Mouse (Mus musculus): ENCODE results near the gene Tsen54. TPM values are rescaled to one million over a fixed set of nuclear protein-coding genes. Genes with fewer than 3 reads are reported as not detected.

Gene Tsen54
- polyA plus RNA-seq, 1 experiment from 2014 or later, result 23.2 TPM

GRCm38 (mm10) chr11:115779038-115779571 is 35.4 kb upstream of the Tsen54 start:
- peak overlapping the region; percentile 55 for H3K4me2 ChIP-seq

DNA sequence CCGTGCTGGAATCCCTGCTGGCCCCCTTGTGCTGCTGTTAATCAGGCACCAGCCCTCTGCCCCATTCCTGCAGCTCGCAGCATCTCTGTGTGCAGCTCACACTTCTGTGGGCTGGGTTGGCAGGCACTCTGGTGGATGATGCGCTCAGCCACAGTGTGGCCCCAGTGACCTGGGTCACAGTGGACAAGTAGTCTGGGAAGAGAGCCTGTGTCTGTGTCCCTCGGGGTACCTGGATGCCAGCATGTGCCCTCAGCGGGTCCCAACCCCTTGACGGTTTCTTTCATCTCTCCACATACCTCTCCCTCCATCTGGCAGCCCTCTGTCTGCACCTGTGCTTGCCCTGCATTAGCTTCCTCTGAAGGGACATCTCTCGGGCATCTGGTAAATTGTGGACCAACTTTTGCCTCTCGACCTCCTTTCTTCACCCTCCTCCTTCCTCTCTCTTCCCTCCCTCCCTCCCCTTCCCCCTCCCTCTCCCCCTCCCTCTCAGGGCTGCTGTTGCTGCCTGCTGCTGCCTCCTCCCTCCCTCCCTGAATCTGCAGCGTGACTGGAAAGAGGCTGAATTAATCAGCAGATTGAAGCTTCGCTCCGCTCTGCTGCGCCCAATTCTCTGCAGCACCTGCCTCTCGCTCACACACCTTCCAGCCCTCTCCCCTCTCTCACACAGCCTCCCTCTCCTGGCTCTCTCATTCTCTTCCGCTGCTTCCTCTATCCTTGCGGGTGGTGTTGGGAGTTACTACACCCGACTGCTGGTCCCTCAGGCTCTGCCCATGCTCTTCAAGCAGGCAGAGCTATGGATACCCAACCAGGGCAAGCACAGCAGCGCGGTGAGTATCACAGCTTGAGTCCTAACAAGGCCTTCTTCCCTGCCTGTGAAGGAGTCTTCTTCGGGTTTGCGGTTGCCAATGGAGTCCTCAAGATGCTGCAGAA is 34.1 kb upstream of the Tsen54 start:
- peaks cover 10% of the 10 kb centered on the region for H3K36me3 ChIP-seq (ENCODE audit: poor library complexity, severe bottlenecking)
- peak; percentile 66 for ATAC-seq
- WGBS, result 4% methylated on average over 20 of the region's 20 CpGs
- peak overlapping the region; percentile 76 for H3K27ac ChIP-seq
- H3K4me2 ChIP-seq, result peak overlapping the region; percentile 55
- peak overlapping the region; percentile 43 for H3K9ac ChIP-seq
- H3K4me3 ChIP-seq, result peak overlapping the region; percentile 21
- no peaks in the 10 kb centered on the region for H3K27me3 ChIP-seq
- peaks cover 51% of the 10 kb centered on the region for H3K4me1 ChIP-seq
- H3K9me3 ChIP-seq (replicated peaks), result no peaks in the 10 kb centered on the region

More at GRCm38 (mm10) chr11:115779038-115779571, 35.4 kb upstream of the Tsen54 start:
- Histone ChIP-seq H3K9me3 (replicated peaks) (no peaks in the 10 kb centered on the region), H3K4me3 (no peak overlapping the region), H3K27ac (peak overlapping the region; percentile 76), H3K4me1 (peaks cover 55% of the 10 kb centered on the region), H3K36me3 (ENCODE audit: poor library complexity, severe bottlenecking) (peaks cover 7% of the 10 kb centered on the region; the same call in 1 of the 2 replicates), H3K27me3 (no peaks in the 10 kb centered on the region), H3K9ac (peak overlapping the region; percentile 38; the same call in 1 of the 2 replicates)
- 5% methylated on average over 9 of the region's 9 CpGs for WGBS
- ATAC-seq, result peak; percentile 64

DNA sequence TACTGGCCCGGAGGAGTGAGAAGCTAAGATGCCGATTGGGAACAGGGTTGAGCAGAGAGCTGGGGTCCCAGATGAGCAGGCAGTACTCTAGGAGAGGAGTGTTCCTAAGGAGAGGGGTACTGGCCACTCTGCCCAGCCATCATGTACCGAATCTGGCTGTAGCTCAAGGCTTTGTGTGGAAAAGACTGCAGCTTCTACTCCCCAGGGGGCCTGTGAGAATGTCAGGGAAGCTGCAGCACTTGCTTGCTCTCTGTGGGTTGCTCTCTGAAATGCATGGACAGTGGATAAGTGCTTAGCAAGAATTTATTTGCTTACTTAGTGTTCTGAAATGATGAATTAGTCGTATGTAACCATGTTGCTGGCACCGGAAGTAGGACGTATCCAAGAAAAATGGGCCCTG is 28.1 kb upstream of the Tsen54 start:
- no peak for ATAC-seq
- no peaks in the 10 kb centered on the region for H3K27me3 ChIP-seq
- no peak overlapping the region for H3K4me3 ChIP-seq
- no peak overlapping the region for H3K27ac ChIP-seq
- no peak overlapping the region for H3K4me2 ChIP-seq
- H3K4me1 ChIP-seq, result peaks cover 9% of the 10 kb centered on the region
- H3K9ac ChIP-seq, result 0 out of 2 replicates have a peak overlapping the region, but pooled peaks have one; percentile 35
- 74% methylated on average over 6 of the region's 6 CpGs for WGBS
- peaks cover 58% of the 10 kb centered on the region for H3K36me3 ChIP-seq (ENCODE audit: poor library complexity, severe bottlenecking)
- H3K9me3 ChIP-seq (replicated peaks), result no peaks in the 10 kb centered on the region

GRCm38 (mm10) chr11:115789787-115790186 is 24.7 kb upstream of the Tsen54 start:
- Histone ChIP-seq H3K9me3 (replicated peaks) (no peaks in the 10 kb centered on the region), H3K9ac (no peak overlapping the region), H3K4me3 (no peak overlapping the region), H3K4me1 (no peaks in the 10 kb centered on the region), H3K36me3 (ENCODE audit: poor library complexity, severe bottlenecking) (peaks cover 91% of the 10 kb centered on the region), H3K27me3 (no peaks in the 10 kb centered on the region), H3K27ac (no peak overlapping the region), H3K4me2 (no peak overlapping the region)
- no peak for ATAC-seq
- WGBS, result 93% methylated on average over 7 of the region's 7 CpGs

DNA sequence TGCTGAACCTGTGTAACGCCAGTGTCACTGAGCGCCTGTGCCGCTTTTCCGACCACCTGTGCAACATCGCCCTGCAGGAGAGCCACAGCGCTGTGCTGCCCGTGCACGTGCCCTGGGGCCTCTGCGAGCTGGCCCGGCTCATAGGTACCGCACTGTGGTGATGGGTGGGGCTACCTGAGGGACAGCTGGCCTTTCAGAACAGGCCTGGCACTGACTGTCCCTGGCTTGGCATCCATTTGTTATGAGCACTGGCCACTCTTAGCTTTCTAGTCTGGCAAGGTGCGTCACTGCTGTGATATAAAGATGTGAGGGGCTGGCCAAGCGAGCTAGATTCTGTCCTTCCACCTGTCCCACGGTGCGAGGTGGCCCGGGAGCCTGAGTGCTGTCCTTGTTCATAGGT is 22.6 kb upstream of the Tsen54 start:
- ATAC-seq, result no peak
- no peak overlapping the region for H3K27ac ChIP-seq
- no peak overlapping the region for H3K9ac ChIP-seq
- 95% methylated on average over 16 of the region's 16 CpGs for WGBS
- no peaks in the 10 kb centered on the region for H3K4me1 ChIP-seq
- H3K4me3 ChIP-seq, result no peak overlapping the region
- H3K4me2 ChIP-seq, result no peak overlapping the region
- H3K36me3 ChIP-seq (ENCODE audit: poor library complexity, severe bottlenecking), result peaks cover 95% of the 10 kb centered on the region
- no peaks in the 10 kb centered on the region for H3K9me3 ChIP-seq (replicated peaks)
- H3K27me3 ChIP-seq, result no peaks in the 10 kb centered on the region

- WGBS, result 86% methylated on average over 14 of the region's 14 CpGs
- no peak for ATAC-seq
- no peaks in the 10 kb centered on the region for H3K9me3 ChIP-seq (replicated peaks)
- H3K4me3 ChIP-seq, result no peak overlapping the region
- no peak overlapping the region for H3K9ac ChIP-seq
- no peaks in the 10 kb centered on the region for H3K4me1 ChIP-seq
- peaks cover 97% of the 10 kb centered on the region for H3K36me3 ChIP-seq (ENCODE audit: poor library complexity, severe bottlenecking)
- H3K27ac ChIP-seq, result no peak overlapping the region
- H3K4me2 ChIP-seq, result no peak overlapping the region
- no peaks in the 10 kb centered on the region for H3K27me3 ChIP-seq
These were observed 22.2 kb upstream of the Tsen54 start for GRCm38 (mm10) chr11:115792353-115792752.

DNA sequence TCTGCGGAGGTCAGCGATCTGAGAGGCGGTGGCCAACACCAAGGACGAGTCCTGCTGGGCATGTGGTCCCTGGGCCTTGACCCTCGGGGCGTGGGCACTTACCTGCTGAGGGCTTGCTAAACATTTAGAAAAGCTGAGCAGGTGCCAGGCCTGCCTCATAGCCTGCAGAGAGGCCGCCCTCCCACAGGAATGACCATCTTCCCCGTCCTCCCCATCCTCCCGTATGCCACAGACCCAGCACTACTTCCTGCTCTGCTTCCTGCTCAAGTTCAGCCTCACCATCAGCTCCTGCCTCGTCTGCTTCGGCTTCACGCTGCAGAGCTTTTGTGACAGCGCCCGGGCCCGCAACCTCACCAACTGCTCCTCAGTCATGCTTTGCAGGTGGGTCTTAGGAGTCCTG is 17.6 kb upstream of the Tsen54 start:
- Histone ChIP-seq H3K4me2 (no peak overlapping the region), H3K27me3 (no peaks in the 10 kb centered on the region), H3K9ac (no peak overlapping the region), H3K4me1 (no peaks in the 10 kb centered on the region), H3K36me3 (ENCODE audit: poor library complexity, severe bottlenecking) (peaks cover 100% of the 10 kb centered on the region), H3K4me3 (no peak overlapping the region), H3K9me3 (replicated peaks) (no peaks in the 10 kb centered on the region), H3K27ac (no peak overlapping the region)
- WGBS, result 81% methylated on average over 15 of the region's 15 CpGs
- ATAC-seq, result no peak

DNA sequence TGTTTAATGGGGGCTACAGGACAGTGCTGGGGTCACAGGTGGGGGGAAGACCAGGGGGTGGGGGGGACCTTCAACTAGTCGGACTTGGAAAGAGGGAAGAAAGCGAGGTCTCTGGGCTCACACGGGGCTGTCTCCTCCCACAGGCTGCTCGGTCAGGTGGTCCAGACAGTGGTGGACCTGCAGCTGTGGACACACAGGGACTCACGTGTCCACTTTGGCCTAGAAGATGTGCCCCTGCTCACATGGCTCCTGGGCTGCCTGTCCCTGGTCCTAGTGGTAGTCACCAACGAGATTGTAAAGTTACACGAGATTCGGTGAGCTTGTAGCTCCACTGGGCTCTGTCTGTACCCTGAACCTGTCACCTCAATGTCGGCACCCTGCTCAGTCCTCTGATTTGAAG is 16.9 kb upstream of the Tsen54 start:
- ATAC-seq, result no peak
- Histone ChIP-seq H3K4me2 (no peak overlapping the region), H3K9ac (no peak overlapping the region), H3K4me1 (no peaks in the 10 kb centered on the region), H3K4me3 (no peak overlapping the region), H3K27me3 (no peaks in the 10 kb centered on the region), H3K27ac (no peak overlapping the region), H3K9me3 (replicated peaks) (no peaks in the 10 kb centered on the region), H3K36me3 (ENCODE audit: poor library complexity, severe bottlenecking) (peaks cover 100% of the 10 kb centered on the region)
- 81% methylated on average over 9 of the region's 9 CpGs for WGBS

DNA sequence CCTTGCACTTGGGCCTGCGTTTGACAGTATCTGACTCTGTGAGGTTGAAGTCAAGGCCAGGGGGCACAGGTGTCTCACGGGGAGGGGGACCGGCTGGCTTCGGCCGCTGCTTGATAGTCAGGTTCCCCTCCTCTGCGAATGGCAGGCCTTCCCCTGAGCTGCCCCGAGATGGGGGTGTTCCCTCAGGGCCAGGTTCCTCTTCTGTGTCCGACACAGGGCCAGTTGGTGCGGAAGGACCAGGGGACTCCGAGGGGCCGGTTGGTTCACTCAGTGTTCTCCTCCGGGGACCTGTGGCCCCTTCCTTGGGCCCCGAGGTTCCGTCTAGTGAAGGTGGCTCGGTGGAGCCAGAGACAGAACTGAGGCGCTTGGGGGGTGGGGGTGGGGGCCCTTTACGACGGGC is 13.5 kb upstream of the Tsen54 start:
- no peak overlapping the region for H3K27ac ChIP-seq
- H3K4me3 ChIP-seq, result no peak overlapping the region
- no peak overlapping the region for H3K9ac ChIP-seq
- no peak for ATAC-seq
- H3K9me3 ChIP-seq (replicated peaks), result no peaks in the 10 kb centered on the region
- H3K4me2 ChIP-seq, result no peak overlapping the region
- no peaks in the 10 kb centered on the region for H3K27me3 ChIP-seq
- no peaks in the 10 kb centered on the region for H3K4me1 ChIP-seq
- 92% methylated on average over 18 of the region's 18 CpGs for WGBS
- H3K36me3 ChIP-seq (ENCODE audit: poor library complexity, severe bottlenecking), result peaks cover 94% of the 10 kb centered on the region

DNA sequence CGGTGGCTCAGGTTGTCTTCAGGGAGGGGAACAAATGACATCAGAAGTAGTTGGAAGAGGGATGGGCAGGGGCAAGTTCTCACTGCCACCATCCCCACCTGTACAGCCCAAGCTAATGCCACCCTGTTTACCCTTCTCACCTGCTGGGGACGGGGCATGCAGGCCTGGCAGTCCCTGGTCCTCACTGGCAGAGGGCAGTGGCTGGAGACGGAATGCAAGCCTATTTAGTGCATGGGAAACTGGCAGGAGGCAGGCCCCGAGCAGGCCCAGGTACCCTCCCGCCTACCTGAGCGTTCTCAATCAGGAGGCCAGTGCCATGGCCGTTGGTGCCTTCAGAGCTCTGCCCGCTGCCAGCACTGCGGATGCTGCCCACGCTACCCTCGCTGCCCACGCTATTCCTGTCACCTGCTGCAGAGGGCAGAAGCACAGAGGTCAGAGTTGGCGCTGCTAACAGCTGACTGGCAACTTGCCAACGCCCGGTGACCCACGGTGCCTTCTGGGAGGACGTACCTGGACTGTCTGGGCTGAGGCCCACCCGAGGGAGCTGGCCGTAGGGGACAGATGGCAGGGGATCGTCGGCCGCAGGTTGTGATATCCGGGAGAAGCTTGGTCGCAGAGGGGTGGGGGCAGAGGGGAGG is 11.3 kb upstream of the Tsen54 start:
- H3K9me3 ChIP-seq (replicated peaks), result no peaks in the 10 kb centered on the region
- H3K36me3 ChIP-seq (ENCODE audit: poor library complexity, severe bottlenecking), result peaks cover 86% of the 10 kb centered on the region
- H3K4me3 ChIP-seq, result no peak overlapping the region
- WGBS, result 93% methylated on average over 24 of the region's 24 CpGs
- peaks cover 20% of the 10 kb centered on the region for H3K4me1 ChIP-seq
- no peak overlapping the region for H3K27ac ChIP-seq
- no peak overlapping the region for H3K9ac ChIP-seq
- no peak for ATAC-seq
- no peak overlapping the region for H3K4me2 ChIP-seq
- H3K27me3 ChIP-seq, result no peaks in the 10 kb centered on the region

- H3K36me3 ChIP-seq (ENCODE audit: poor library complexity, severe bottlenecking), result peaks cover 68% of the 10 kb centered on the region
These were observed 9.5 kb upstream of the Tsen54 start for GRCm38 (mm10) chr11:115805005-115805404.

DNA sequence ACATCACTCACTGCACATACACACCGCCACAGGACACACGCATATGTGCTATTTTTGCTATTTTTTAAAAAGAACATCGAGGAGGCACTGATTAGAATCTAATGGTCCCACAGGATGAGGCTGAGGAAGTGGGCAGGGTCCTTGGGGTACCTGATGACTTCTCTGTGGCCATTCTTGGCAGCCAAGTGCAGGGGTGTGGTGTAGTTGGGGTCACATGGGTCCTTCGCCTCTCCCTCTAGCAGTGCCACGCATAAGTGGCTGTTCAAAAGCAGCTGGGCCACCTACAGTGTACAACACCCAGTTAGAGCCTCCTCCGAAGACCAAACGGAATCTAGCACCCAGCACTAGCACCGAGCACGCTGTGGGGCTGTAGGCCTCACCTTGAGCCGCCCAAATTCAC is 8.4 kb upstream of the Tsen54 start:
- Histone ChIP-seq H3K27ac (no peak overlapping the region), H3K9ac (no peak overlapping the region), H3K4me3 (no peak overlapping the region), H3K36me3 (ENCODE audit: poor library complexity, severe bottlenecking) (peaks cover 64% of the 10 kb centered on the region), H3K4me2 (no peak overlapping the region), H3K9me3 (replicated peaks) (no peaks in the 10 kb centered on the region), H3K4me1 (peaks cover 49% of the 10 kb centered on the region), H3K27me3 (no peaks in the 10 kb centered on the region)
- ATAC-seq, result no peak
- 92% methylated on average over 10 of the region's 10 CpGs for WGBS

More at GRCm38 (mm10) chr11:115805005-115805404, 9.5 kb upstream of the Tsen54 start:
- ATAC-seq, result no peak
- no peak overlapping the region for H3K4me2 ChIP-seq
- no peaks in the 10 kb centered on the region for H3K27me3 ChIP-seq
- H3K9me3 ChIP-seq (replicated peaks), result no peaks in the 10 kb centered on the region
- 97% methylated on average over 7 of the region's 7 CpGs for WGBS
- no peak overlapping the region for H3K9ac ChIP-seq
- no peak overlapping the region for H3K27ac ChIP-seq
- no peak overlapping the region for H3K4me3 ChIP-seq
- H3K4me1 ChIP-seq, result peaks cover 38% of the 10 kb centered on the region
